Mouse (Mus musculus) spleen, adult 2 months (tissue): Measurements from ENCODE around the gene Exosc1. TPM values are rescaled to one million over a fixed set of nuclear protein-coding genes. Genes with fewer than 3 reads are reported as not detected.

ENCODE experiments used
- DNase-seq, 2 experiments: peaks; one replicate each; pipeline versions ENCODE4 v3.0.0 to v3.0.0-alpha.2; 2012 to 2021; ENCODE audit warnings: low spot score in 2 of 2, low read depth in 1 of 2
- H3K27ac ChIP-seq: fragments of 200-500 bp; 2 replicates; pipeline ENCODE4 v1.5.1; 2012; ENCODE audit warnings: low read length, inconsistent platforms; ENCODE audit not compliant: insufficient read depth
- H3K27me3 ChIP-seq: fragments of 200-500 bp; 2 replicates; pipeline ENCODE4 v1.6.1; 2012; ENCODE audit warnings: mild to moderate bottlenecking, moderate library complexity, low read length, inconsistent platforms; ENCODE audit not compliant: control insufficient read depth, insufficient read depth
- H3K36me3 ChIP-seq: fragments of 200-500 bp; 2 replicates; pipeline ENCODE4 v1.6.1; 2012; ENCODE audit warnings: mild to moderate bottlenecking, low read length, inconsistent platforms; ENCODE audit not compliant: control insufficient read depth, insufficient read depth
- H3K4me1 ChIP-seq: fragments of 200-500 bp; 2 replicates; pipeline ENCODE4 v1.6.1; 2011; ENCODE audit warnings: inconsistent platforms; ENCODE audit not compliant: control insufficient read depth, insufficient read depth, insufficient read length
- H3K4me3 ChIP-seq: fragments of 200-500 bp; 2 replicates; pipeline ENCODE4 v1.5.1; 2011; ENCODE audit warnings: mild to moderate bottlenecking, inconsistent platforms; ENCODE audit not compliant: insufficient read depth, insufficient read length; ENCODE audit errors: extremely low read depth
- CTCF ChIP-seq: fragments of 200-500 bp; IDR thresholded peaks from 2 replicates; pipeline ENCODE4 v1.5.1; 2011; ENCODE audit warnings: mild to moderate bottlenecking, inconsistent platforms; ENCODE audit not compliant: insufficient read depth, insufficient read length, insufficient replicate concordance; ENCODE audit errors: extremely low read depth
- POLR2A ChIP-seq: fragments of 200-500 bp; IDR thresholded peaks from 2 replicates; pipeline ENCODE4 v1.6.1; 2011; ENCODE audit warnings: low read depth, low read length, inconsistent platforms
- WGBS: fragments of 180-500 bp; shearing (Covaris S2); methylation state at CpG from one replicate; pipeline ENCODE4 v1.1.7; 2018; 5-methylcytosine and 5-hydroxymethylcytosine counted together
- polyA plus RNA-seq: library from polyadenylated mRNA; depleted of rRNA; stranded (reverse); fragments of >200 nt; gene quantifications from 2 replicates; pipeline ENCODE4 v1.2.3, GENCODE M21; 2012

Exosc1 gene
- polyA plus RNA-seq, 1 experiment, result 11.0 TPM

DNA sequence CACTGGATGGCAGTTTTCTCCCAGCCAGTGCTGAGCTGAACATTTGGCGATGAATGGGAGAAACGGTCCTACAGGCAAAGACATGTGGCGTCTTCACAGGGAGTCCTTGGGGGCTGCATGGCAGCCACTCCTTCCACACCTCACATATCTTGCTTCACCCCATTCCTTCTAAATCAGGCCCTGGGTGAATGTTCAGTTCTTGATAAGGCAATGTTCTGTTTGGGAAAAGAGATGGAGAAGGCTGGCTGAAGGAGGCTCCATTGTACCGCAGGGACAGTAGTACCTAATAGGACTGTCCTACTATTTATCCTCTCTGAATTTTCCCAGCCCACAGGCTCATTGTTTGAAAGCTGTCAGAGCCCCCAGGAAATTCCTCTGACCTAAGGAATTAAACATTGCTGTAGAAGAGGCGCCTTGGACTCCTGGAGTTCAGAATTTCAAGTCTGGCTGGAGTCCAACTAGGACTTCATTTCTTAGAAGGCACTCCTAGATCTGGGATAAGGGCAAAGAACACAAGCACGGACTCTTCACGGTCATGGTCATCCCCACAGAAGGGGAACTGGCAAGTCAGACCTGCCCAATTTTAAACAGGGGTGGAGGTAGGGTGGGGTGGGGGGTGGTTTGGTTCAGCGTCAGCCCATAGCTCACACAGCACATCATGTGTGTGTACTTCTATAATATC is 26.0 kb downstream of the Exosc1 start:
- Histone ChIP-seq H3K4me3 (no peak overlapping the region), H3K27me3 (no peaks in the 10 kb centered on the region), H3K27ac (no peak overlapping the region), H3K36me3 (no peaks in the 10 kb centered on the region), H3K4me1 (no peaks in the 10 kb centered on the region)
- no peak for DNase-seq
- 70% methylated on average over 8 of the region's 8 CpGs for WGBS
- TF ChIP-seq CTCF, result no peak
- no peak for TF ChIP-seq POLR2A

DNA sequence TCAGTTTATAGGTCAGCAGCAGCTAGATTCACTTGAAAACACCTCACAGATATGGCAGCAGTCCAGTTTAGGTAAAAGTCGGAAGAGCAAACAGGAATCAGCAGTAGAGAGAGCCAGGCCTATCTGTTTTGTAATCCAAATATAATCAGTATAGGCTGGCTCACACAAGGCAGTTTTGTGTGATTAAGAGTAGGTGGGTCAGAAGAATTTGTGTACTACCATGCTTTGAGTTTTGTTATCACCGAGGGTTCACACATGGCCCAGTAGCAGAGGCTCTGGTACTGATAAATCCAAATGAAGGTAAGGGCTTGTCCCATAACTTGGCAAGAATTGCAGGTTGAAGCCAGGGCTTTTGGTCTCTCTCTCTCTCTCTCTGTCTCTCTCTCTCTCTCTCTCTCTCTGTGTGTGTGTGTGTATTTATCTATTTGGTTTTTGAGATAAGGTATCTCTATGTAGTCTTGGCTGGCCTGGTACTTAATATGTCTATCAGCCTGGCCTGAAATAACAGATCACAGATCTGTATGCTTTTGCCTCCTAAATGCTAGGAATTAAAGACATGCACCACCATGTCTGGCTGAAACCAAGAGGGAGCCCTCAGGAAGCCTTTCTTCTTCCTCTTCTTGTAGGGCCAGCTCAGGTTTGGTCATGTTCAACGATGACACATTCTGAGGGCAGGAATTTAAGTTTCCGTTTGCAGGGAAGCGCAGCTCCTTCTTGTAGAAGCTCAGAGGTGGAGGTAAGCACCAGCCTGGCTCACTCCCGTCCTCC is 26.7 kb downstream of the Exosc1 start:
- no peak overlapping the region for H3K27ac ChIP-seq
- TF ChIP-seq CTCF (no peak), POLR2A (no peak)
- H3K4me3 ChIP-seq, result no peak overlapping the region
- 64% methylated on average over 6 of the region's 6 CpGs for WGBS
- no peak for DNase-seq
- H3K4me1 ChIP-seq, result no peaks in the 10 kb centered on the region
- H3K27me3 ChIP-seq, result no peaks in the 10 kb centered on the region
- no peaks in the 10 kb centered on the region for H3K36me3 ChIP-seq

DNA sequence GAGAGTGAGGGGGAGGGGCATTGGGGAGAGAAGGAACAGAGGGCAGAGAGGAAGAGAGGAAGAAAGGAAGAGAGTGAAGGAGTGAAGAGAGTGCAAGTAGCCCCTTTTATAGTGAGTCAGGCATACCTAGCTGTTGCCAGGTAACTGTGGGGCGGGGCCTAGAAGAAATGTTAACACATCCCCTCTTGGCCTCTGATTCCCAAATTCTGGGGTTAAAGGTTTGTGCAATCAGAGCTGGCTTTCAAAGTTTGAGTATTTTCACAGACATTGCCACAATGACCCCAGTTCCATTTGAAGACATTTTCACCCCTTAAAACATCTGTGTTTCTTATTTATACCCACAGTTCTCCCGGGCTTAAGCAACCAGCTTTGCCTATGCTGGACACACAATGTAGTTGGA is 28.0 kb downstream of the Exosc1 start:
- Histone ChIP-seq H3K36me3 (no peaks in the 10 kb centered on the region), H3K4me3 (no peak overlapping the region), H3K27ac (no peak overlapping the region), H3K4me1 (peaks cover 4% of the 10 kb centered on the region; the same call in 1 of the 2 replicates), H3K27me3 (no peaks in the 10 kb centered on the region)
- TF ChIP-seq CTCF, result no peak
- TF ChIP-seq POLR2A, result no peak
- DNase-seq, result no peak
- WGBS, result 88% methylated on average over 2 of the region's 2 CpGs

DNA sequence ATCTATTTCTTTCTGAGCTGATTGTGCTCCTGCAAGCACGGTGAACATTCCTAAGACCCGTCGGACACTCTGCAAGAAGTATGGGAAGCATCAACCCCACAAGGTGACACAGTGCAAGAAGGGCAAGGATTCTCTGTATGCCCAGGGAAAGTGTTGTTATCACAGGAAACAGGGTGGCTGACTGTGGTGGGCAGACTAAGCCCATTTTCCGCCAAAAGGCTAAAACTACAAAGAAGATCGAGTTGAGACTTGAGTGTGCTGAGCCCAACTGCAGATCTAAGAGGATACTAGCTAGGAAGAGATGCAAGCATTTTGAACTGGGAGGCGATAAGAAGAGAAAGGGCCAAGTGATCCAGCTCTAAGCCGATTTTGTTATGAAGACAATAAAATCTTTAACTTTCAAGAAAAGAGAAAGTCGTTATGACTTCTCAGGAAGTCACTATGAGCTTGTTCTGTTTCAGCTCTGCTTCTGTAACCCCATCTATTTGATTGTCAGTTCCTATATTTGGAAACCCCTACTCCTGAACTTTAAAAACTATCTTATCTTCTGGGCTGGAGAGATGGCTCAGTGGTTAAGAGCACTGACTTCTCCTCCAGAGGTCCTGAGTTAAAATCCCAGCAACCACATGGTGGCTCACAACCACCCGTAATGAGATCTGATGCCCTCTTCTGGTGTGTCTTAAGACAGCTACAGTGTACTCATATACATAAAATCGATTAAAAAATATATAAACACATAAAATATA is 30.2 kb downstream of the Exosc1 start:
- Histone ChIP-seq H3K4me1 (peaks cover 6% of the 10 kb centered on the region; the same call in 1 of the 2 replicates), H3K27me3 (no peaks in the 10 kb centered on the region), H3K27ac (no peak overlapping the region), H3K4me3 (no peak overlapping the region), H3K36me3 (no peaks in the 10 kb centered on the region)
- WGBS, result 30% methylated on average over 10 of the region's 10 CpGs
- DNase-seq, result no peak
- no peak for TF ChIP-seq CTCF

DNA sequence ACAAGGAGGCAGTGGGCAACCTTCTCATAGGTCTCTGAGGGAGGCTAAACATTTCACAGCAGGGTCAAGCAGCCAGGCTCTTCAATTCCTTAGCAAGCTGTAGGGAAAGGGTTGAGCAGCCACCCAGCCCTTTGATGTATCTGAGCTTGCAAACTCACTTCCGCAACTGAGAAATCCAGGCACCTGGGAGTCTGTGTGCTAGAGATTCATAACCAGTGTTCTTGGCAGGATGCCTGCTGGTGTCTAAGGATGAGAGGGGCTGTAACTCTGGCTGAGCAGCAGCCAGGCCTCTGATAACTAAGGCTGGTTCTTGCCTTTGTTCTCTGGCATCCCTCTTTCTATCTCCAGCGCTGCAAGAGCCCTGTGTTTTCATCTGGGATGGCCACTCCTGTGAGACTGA is 31.5 kb downstream of the Exosc1 start:
- no peak overlapping the region for H3K4me3 ChIP-seq
- H3K27ac ChIP-seq, result no peak overlapping the region
- DNase-seq, result no peak
- H3K36me3 ChIP-seq, result no peaks in the 10 kb centered on the region
- no peaks in the 10 kb centered on the region for H3K27me3 ChIP-seq
- H3K4me1 ChIP-seq, result peaks cover 6% of the 10 kb centered on the region; the same call in 1 of the 2 replicates
- no peak for TF ChIP-seq POLR2A
- no peak for TF ChIP-seq CTCF
- WGBS, result 53% methylated on average over 2 of the region's 2 CpGs

DNA sequence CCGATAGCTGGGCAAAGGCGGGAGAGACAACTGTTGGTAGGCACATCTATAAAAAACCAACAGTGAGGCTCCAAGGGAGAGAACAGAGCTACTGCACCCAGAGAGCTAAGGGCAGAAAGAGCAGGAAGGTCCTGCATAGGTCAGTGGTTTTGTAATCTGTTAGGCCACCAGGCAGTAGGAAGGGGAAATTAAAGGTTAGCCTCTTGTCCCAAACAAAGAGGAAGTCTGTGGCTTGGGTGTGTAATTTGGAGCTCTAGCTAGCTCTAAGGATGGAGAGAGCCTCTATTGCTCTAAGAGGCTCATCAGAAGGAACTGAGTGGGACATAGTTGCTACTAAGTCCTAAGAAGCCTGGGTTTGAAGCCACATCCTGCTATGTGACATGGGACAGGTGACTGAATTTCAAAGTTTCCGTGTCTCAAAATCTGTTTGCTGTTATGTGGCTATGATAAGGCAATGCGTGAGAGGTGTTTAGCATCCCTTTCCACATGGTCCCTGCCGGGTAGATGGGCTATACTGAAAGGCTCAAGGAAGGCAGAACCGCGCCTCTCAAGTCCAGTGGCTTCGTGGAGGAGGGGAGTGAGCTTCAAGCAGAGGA is 32.6 kb downstream of the Exosc1 start:
- no peak overlapping the region; the same call in 1 of the 2 replicates for H3K27ac ChIP-seq
- WGBS, result 26% methylated on average over 8 of the region's 8 CpGs
- H3K36me3 ChIP-seq, result no peaks in the 10 kb centered on the region
- no peak overlapping the region for H3K4me3 ChIP-seq
- no peaks in the 10 kb centered on the region for H3K27me3 ChIP-seq
- TF ChIP-seq CTCF (no peak), POLR2A (no peak)
- H3K4me1 ChIP-seq, result peaks cover 6% of the 10 kb centered on the region; the same call in 1 of the 2 replicates
- DNase-seq, result no peak
